Mouse (Mus musculus) cortical plate, adult 2 months (tissue): ENCODE measurements around the gene Zfp523.

ENCODE experiments used
- CTCF ChIP-seq: fragments of 200-500 bp; IDR thresholded peaks from 2 replicates; pipeline ENCODE4 v1.5.1; 2011; ENCODE audit warnings: mild to moderate bottlenecking, control low read depth, low read length; ENCODE audit not compliant: insufficient read depth; ENCODE audit errors: extremely low read depth
- POLR2A ChIP-seq: fragments of 200-500 bp; IDR thresholded peaks from 2 replicates; pipeline ENCODE4 v1.6.1; 2011; ENCODE audit warnings: mild to moderate bottlenecking, low read length, control low read depth; ENCODE audit not compliant: insufficient read depth; ENCODE audit errors: extremely low read depth

- TF ChIP-seq POLR2A (no peak), CTCF (no peak)
Observed at GRCm38 (mm10) chr17:28235982-28236635, 59.2 kb downstream of the Zfp523 start.
